Mouse (Mus musculus) bone marrow macrophage, adult 2 months (primary cell): ENCODE data around the gene Arel1.

ENCODE experiments used
- CTCF ChIP-seq: IDR thresholded peaks from 2 replicates; pipeline ENCODE4 v1.5.1; 2012; ENCODE audit warnings: low read depth, mild to moderate bottlenecking, low read length, moderate library complexity
- POLR2A ChIP-seq: IDR thresholded peaks from 2 replicates; pipeline ENCODE4 v1.6.1; 2012; ENCODE audit warnings: mild to moderate bottlenecking, low read depth, low read length, borderline replicate concordance

- TF ChIP-seq CTCF (no peak), POLR2A (no peak)
These were observed 51.9 kb downstream of the Arel1 start for GRCm38 (mm10) chr12:84918809-84919208.
